Mouse (Mus musculus) forebrain, embryonic 13.5 days (tissue): ENCODE data around the gene Adcy7. TPM values are rescaled to one million over a fixed set of nuclear protein-coding genes. Genes with fewer than 3 reads are reported as not detected.

Source experiments
- ATAC-seq: fragments of 200-750 bp; cut with Nextera tagmentation; 2 replicates; pipeline ENCODE4 v1.8.0; 2017
- H3K27ac ChIP-seq: fragments of 300-500 bp; sonication (generic); 2 replicates; pipeline ENCODE4 v1.5.1; 2015; ENCODE audit warnings: inconsistent platforms, mild to moderate bottlenecking, moderate library complexity
- H3K27me3 ChIP-seq: fragments of 300-500 bp; sonication (generic); 2 replicates; pipeline ENCODE4 v1.6.1; 2015; ENCODE audit warnings: mild to moderate bottlenecking, inconsistent platforms
- H3K36me3 ChIP-seq: fragments of 300-500 bp; sonication (generic); 2 replicates; pipeline ENCODE4 v1.6.1; 2015; ENCODE audit warnings: mild to moderate bottlenecking, inconsistent platforms; ENCODE audit not compliant: poor library complexity, severe bottlenecking
- H3K4me1 ChIP-seq: fragments of 300-500 bp; sonication (generic); 2 replicates; pipeline ENCODE4 v1.6.1; 2015; ENCODE audit warnings: inconsistent platforms
- H3K4me2 ChIP-seq: fragments of 300-500 bp; sonication (generic); 2 replicates; pipeline ENCODE4 v1.6.1; 2015; ENCODE audit warnings: inconsistent platforms, mild to moderate bottlenecking, moderate library complexity
- H3K4me3 ChIP-seq: fragments of 300-500 bp; sonication (generic); 2 replicates; pipeline ENCODE4 v1.5.1; 2015; ENCODE audit warnings: mild to moderate bottlenecking, inconsistent platforms
- H3K9ac ChIP-seq: fragments of 300-500 bp; sonication (generic); 2 replicates; pipeline ENCODE4 v1.6.1; 2015; ENCODE audit warnings: mild to moderate bottlenecking, inconsistent platforms
- H3K9me3 ChIP-seq: fragments of 300-500 bp; sonication (generic); replicated peaks from 2 replicates; pipeline ENCODE4 v1.6.1; 2016; ENCODE audit warnings: inconsistent platforms
- WGBS: fragments of 180-500 bp; shearing (Covaris S2); methylation state at CpG from one replicate; pipeline ENCODE4 v1.1.7; 2015; 5-methylcytosine and 5-hydroxymethylcytosine counted together
- polyA plus RNA-seq: library from polyadenylated mRNA; unstranded; fragments of >200 nt; fragmentation: Nextera tagmentation; extraction: Ambion mirVana; gene quantifications from 2 replicates; pipeline ENCODE4 v1.2.1, GENCODE M21; 2015

Gene Adcy7
- polyA plus RNA-seq, 1 experiment from 2014 or later, result 1.5 TPM

- 73% methylated on average over 5 of the region's 5 CpGs for WGBS
- Histone ChIP-seq H3K27me3 (0 out of 2 replicates have a peak, but pooled peaks cover 9% of the 10 kb centered on the region), H3K4me3 (no peak overlapping the region), H3K4me2 (no peak overlapping the region), H3K36me3 (no peaks in the 10 kb centered on the region), H3K9ac (no peak overlapping the region), H3K4me1 (no peaks in the 10 kb centered on the region), H3K27ac (no peak overlapping the region), H3K9me3 (no peaks in the 10 kb centered on the region)
- ATAC-seq, result no peak
Measured at GRCm38 (mm10) chr8:88279220-88279619, 7.0 kb downstream of the Adcy7 start.

GRCm38 (mm10) chr8:88279670-88280069 is 7.5 kb downstream of the Adcy7 start:
- 89% methylated on average over 6 of the region's 6 CpGs for WGBS
- Histone ChIP-seq H3K4me3 (no peak overlapping the region), H3K9ac (no peak overlapping the region), H3K27ac (no peak overlapping the region), H3K36me3 (no peaks in the 10 kb centered on the region), H3K9me3 (no peaks in the 10 kb centered on the region), H3K4me1 (no peaks in the 10 kb centered on the region), H3K4me2 (no peak overlapping the region), H3K27me3 (0 out of 2 replicates have a peak, but pooled peaks cover 4% of the 10 kb centered on the region)
- no peak for ATAC-seq

GRCm38 (mm10) chr8:88280904-88281303 is 8.7 kb downstream of the Adcy7 start:
- H3K4me1 ChIP-seq, result no peaks in the 10 kb centered on the region
- no peaks in the 10 kb centered on the region for H3K9me3 ChIP-seq
- H3K4me3 ChIP-seq, result no peak overlapping the region
- H3K27ac ChIP-seq, result no peak overlapping the region
- H3K36me3 ChIP-seq, result no peaks in the 10 kb centered on the region
- H3K27me3 ChIP-seq, result no peaks in the 10 kb centered on the region
- ATAC-seq, result no peak
- 67% methylated on average over 7 of the region's 7 CpGs for WGBS
- no peak overlapping the region for H3K4me2 ChIP-seq
- H3K9ac ChIP-seq, result no peak overlapping the region

- Histone ChIP-seq H3K4me2 (no peak overlapping the region), H3K4me1 (no peaks in the 10 kb centered on the region), H3K27me3 (no peaks in the 10 kb centered on the region), H3K36me3 (no peaks in the 10 kb centered on the region), H3K4me3 (no peak overlapping the region), H3K27ac (no peak overlapping the region), H3K9me3 (no peaks in the 10 kb centered on the region), H3K9ac (no peak overlapping the region)
- no peak for ATAC-seq
- 72% methylated on average over 8 of the region's 8 CpGs for WGBS
Measured at GRCm38 (mm10) chr8:88282684-88283083, 10.5 kb downstream of the Adcy7 start.

- H3K4me3 ChIP-seq, result no peak overlapping the region
- no peaks in the 10 kb centered on the region for H3K27me3 ChIP-seq
- no peak for ATAC-seq
- H3K36me3 ChIP-seq, result no peaks in the 10 kb centered on the region
- H3K9me3 ChIP-seq, result no peaks in the 10 kb centered on the region
- no peak overlapping the region for H3K9ac ChIP-seq
- no peaks in the 10 kb centered on the region for H3K4me1 ChIP-seq
- H3K27ac ChIP-seq, result no peak overlapping the region
- no peak overlapping the region for H3K4me2 ChIP-seq
- WGBS, result 88% methylated on average over 13 of the region's 13 CpGs
Measured at GRCm38 (mm10) chr8:88283243-88284115, 11.3 kb downstream of the Adcy7 start.

GRCm38 (mm10) chr8:88284738-88285137 is 12.5 kb downstream of the Adcy7 start:
- WGBS, result 61% methylated on average over 7 of the region's 7 CpGs
- Histone ChIP-seq H3K27me3 (no peaks in the 10 kb centered on the region), H3K4me2 (no peak overlapping the region), H3K4me3 (no peak overlapping the region), H3K9ac (no peak overlapping the region), H3K36me3 (no peaks in the 10 kb centered on the region), H3K4me1 (no peaks in the 10 kb centered on the region), H3K9me3 (no peaks in the 10 kb centered on the region), H3K27ac (no peak overlapping the region)
- ATAC-seq, result no peak

- H3K4me2 ChIP-seq, result no peak overlapping the region
- H3K9me3 ChIP-seq, result no peaks in the 10 kb centered on the region
- H3K27ac ChIP-seq, result no peak overlapping the region
- no peaks in the 10 kb centered on the region for H3K36me3 ChIP-seq
- no peak for ATAC-seq
- 88% methylated on average over 8 of the region's 8 CpGs for WGBS
- H3K9ac ChIP-seq, result no peak overlapping the region
- H3K4me3 ChIP-seq, result no peak overlapping the region
- H3K4me1 ChIP-seq, result no peaks in the 10 kb centered on the region
- no peaks in the 10 kb centered on the region for H3K27me3 ChIP-seq
Measured at GRCm38 (mm10) chr8:88285469-88286356, 13.5 kb downstream of the Adcy7 start.

GRCm38 (mm10) chr8:88286421-88286960 is 14.3 kb downstream of the Adcy7 start:
- Histone ChIP-seq H3K36me3 (no peaks in the 10 kb centered on the region), H3K4me3 (no peak overlapping the region), H3K27me3 (no peaks in the 10 kb centered on the region), H3K4me1 (no peaks in the 10 kb centered on the region), H3K9me3 (no peaks in the 10 kb centered on the region), H3K27ac (no peak overlapping the region), H3K9ac (no peak overlapping the region), H3K4me2 (no peak overlapping the region)
- 83% methylated on average over 14 of the region's 14 CpGs for whole genome bisulfite sequencing
- no peak for ATAC-seq

- Histone ChIP-seq H3K27me3 (no peaks in the 10 kb centered on the region), H3K36me3 (no peaks in the 10 kb centered on the region), H3K9me3 (no peaks in the 10 kb centered on the region), H3K4me1 (no peaks in the 10 kb centered on the region), H3K9ac (no peak overlapping the region), H3K4me3 (no peak overlapping the region), H3K27ac (no peak overlapping the region), H3K4me2 (no peak overlapping the region)
- WGBS, result 73% methylated on average over 12 of the region's 12 CpGs
- ATAC-seq, result no peak
Measured at GRCm38 (mm10) chr8:88288622-88289242, 16.5 kb downstream of the Adcy7 start.

GRCm38 (mm10) chr8:88289901-88290300 is 17.7 kb downstream of the Adcy7 start:
- Histone ChIP-seq H3K36me3 (no peaks in the 10 kb centered on the region), H3K27ac (no peak overlapping the region), H3K27me3 (no peaks in the 10 kb centered on the region), H3K9ac (no peak overlapping the region), H3K4me2 (no peak overlapping the region), H3K9me3 (no peaks in the 10 kb centered on the region), H3K4me3 (no peak overlapping the region), H3K4me1 (no peaks in the 10 kb centered on the region)
- no peak for ATAC-seq
- 60% methylated on average over 1 of the region's 1 CpGs for WGBS

GRCm38 (mm10) chr8:88290326-88291304 is 18.4 kb downstream of the Adcy7 start:
- no peak for ATAC-seq
- no peaks in the 10 kb centered on the region for H3K27me3 ChIP-seq
- no peak overlapping the region for H3K4me2 ChIP-seq
- no peak overlapping the region for H3K9ac ChIP-seq
- H3K9me3 ChIP-seq, result no peaks in the 10 kb centered on the region
- no peaks in the 10 kb centered on the region for H3K36me3 ChIP-seq
- WGBS, result 88% methylated on average over 13 of the region's 13 CpGs
- no peak overlapping the region for H3K27ac ChIP-seq
- H3K4me3 ChIP-seq, result no peak overlapping the region
- H3K4me1 ChIP-seq, result no peaks in the 10 kb centered on the region
